Mouse (Mus musculus): ENCODE data around the gene Ulk4. TPM values are rescaled to one million over a fixed set of nuclear protein-coding genes. Genes with fewer than 3 reads are reported as not detected.

The Ulk4 gene
- polyA plus RNA-seq, 1 experiment from 2014 or later: 75.1 TPM

DNA sequence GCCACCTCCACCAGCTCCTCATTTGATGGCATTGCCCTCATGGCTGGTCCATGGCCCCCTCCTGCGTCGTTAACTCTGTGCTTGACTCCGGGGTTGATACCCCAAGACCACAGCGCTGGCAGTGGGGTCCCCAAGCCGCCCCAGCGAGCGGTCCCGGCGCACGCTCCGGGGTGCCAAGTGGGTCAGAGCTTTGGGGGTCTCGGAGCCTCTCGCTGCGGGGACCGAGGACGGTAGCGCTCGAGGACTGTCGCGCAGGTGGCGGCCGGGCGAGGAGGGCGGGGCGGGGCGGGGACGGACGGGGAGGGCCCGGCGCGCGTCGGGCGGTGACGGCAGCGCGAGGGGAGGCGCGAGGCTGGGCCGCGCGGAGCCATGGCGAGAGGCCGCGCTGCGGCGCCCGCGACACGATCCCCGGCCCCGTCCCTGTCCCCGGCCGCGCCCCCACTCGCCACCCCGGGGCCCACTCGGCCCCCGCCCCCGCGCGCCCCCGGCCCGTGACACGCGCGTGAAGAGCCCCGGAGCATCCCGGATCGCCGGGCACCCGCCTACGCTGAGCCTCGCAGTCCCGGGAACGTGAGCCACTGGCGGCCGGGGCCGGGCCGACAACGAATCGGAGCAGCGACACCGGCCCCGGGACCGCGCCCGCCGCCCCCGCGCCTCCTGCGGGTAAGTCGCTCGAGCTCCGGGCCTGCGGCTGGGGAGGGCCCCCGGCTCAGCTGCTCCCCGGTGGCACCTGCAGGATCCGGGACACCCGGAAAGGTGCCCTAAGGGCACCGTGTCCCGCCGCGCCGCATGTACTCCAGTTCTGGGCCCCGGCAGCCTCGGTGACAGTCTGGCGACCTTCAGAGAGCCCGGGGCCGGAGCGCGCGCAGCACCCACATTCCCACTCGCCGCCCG, 20.4 kb upstream of the Ulk4 start, which contains the start of gene Trak1:
TSS of gene Trak1 (plus strand) at position 332 of the 894 bp plus-strand sequence.
- DNase-seq (ENCODE audit: low spot score) (peak; percentile 73), ATAC-seq (replicated peaks; ENCODE audit: low FRiP score) (peak; percentile 89)
- peak within 1 kb of the TSS; percentile 38; the same call in 1 of the 2 replicates for H3K27ac ChIP-seq (ENCODE audit: low read depth, low read length)
- peak within 1 kb of the TSS; percentile 77 for H3K4me3 ChIP-seq (ENCODE audit: low read depth, low read length)
- peak within 1 kb of the TSS; percentile 90 for H3K9ac ChIP-seq (ENCODE audit: low read depth, low read length)
- H3K4me2 ChIP-seq: peak within 1 kb of the TSS; percentile 98
- WGBS: under 1% methylated on average over 108 of the region's 116 CpGs
- peaks cover 27% of the 10 kb centered on the region for H3K4me1 ChIP-seq (replicated peaks; ENCODE audit: control insufficient read depth, insufficient read depth, low read length)
- peaks cover 22% of the 10 kb centered on the region for H3K27me3 ChIP-seq (replicated peaks; ENCODE audit: control insufficient read depth, insufficient read depth, low read length)
- H3K9me3 ChIP-seq (ENCODE audit: control insufficient read depth, low read length): no peaks in the 10 kb centered on the region
- H3K36me3 ChIP-seq (ENCODE audit: control insufficient read depth, insufficient read depth, low read length): no peaks in the 10 kb centered on the region

DNA sequence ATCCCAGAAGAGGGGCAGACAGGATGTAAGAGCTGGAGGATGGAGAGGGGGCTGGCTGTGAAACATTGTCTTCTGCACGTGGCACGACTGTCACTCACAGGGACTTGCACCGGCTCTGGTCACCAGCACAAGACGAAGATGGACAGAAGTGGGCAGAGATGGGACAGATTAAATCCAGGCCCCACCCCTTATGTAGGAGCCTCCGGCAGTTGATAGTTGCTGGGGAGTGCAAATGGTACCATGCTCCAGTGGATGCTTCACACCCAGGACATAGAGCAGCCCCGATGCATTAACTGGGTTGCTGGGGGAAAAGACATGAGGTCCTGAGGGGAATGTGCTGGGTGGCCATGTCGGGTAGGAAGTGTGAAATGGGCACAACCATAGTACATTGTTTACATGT, 18.2 kb upstream of the Ulk4 start:
- H3K27ac ChIP-seq (ENCODE audit: low read depth, low read length): no peak overlapping the region
- 75% methylated on average over 7 of the region's 7 CpGs for WGBS
- no peaks in the 10 kb centered on the region for H3K9me3 ChIP-seq (ENCODE audit: control insufficient read depth, low read length)
- no peak for ATAC-seq (replicated peaks; ENCODE audit: low FRiP score)
- no peaks in the 10 kb centered on the region for H3K36me3 ChIP-seq (ENCODE audit: control insufficient read depth, insufficient read depth, low read length)
- no peak overlapping the region for H3K4me2 ChIP-seq
- DNase-seq (ENCODE audit: low spot score): no peak
- no peak overlapping the region for H3K4me3 ChIP-seq (ENCODE audit: low read depth, low read length)
- peaks cover 21% of the 10 kb centered on the region for H3K4me1 ChIP-seq (replicated peaks; ENCODE audit: control insufficient read depth, insufficient read depth, low read length)
- H3K9ac ChIP-seq (ENCODE audit: low read depth, low read length): no peak overlapping the region
- H3K27me3 ChIP-seq (replicated peaks; ENCODE audit: control insufficient read depth, insufficient read depth, low read length): peaks cover 22% of the 10 kb centered on the region

DNA sequence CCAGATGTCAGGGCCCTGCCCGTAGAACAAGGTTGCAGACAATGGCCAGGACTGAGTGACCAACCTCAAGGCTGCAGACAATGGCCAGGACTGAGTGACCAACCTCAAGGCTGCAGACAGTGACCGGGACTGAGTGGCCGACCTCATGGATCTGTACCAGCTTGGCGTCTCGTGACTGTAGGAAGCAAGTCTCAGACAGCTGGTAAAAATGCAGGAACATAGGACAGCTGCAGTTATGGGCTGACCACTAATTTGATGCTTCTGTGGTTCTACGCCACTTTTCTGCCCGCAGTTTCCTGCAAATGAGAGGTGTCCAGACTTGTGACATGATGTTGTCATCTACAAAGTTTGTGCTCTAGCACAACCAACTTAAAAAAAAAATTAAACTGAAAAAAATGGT, 16.2 kb upstream of the Ulk4 start:
- Histone ChIP-seq H3K27me3 (replicated peaks; ENCODE audit: control insufficient read depth, insufficient read depth, low read length) (peaks cover 22% of the 10 kb centered on the region), H3K9me3 (ENCODE audit: control insufficient read depth, low read length) (no peaks in the 10 kb centered on the region), H3K4me3 (ENCODE audit: low read depth, low read length) (no peak overlapping the region), H3K27ac (ENCODE audit: low read depth, low read length) (no peak overlapping the region), H3K36me3 (ENCODE audit: control insufficient read depth, insufficient read depth, low read length) (no peaks in the 10 kb centered on the region), H3K4me1 (replicated peaks; ENCODE audit: control insufficient read depth, insufficient read depth, low read length) (peaks cover 3% of the 10 kb centered on the region), H3K4me2 (no peak overlapping the region), H3K9ac (ENCODE audit: low read depth, low read length) (no peak overlapping the region)
- no peak for DNase-seq (ENCODE audit: low spot score)
- ATAC-seq (replicated peaks; ENCODE audit: low FRiP score): no peak
- WGBS: 78% methylated on average over 7 of the region's 7 CpGs

DNA sequence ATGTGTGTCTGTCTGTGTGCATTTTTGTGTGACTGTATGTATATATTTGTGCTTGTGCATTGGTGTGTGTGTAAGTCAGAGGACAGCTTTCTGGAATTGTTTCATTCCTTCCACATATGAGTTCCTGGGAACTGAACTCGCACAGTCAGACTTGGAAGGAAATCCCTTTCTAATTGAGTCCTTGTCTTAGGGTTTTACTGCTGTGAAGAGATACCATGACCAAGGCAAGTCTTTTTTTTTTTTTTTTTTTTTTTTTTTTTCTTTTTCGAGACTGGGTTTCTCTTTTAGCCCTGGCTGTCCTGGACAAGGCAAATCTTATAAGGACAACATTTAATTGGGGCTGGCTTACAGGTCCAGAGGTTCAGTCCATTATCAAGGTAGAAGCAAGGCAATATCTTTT, 14.3 kb upstream of the Ulk4 start:
- no peak for DNase-seq (ENCODE audit: low spot score)
- Histone ChIP-seq H3K4me2 (no peak overlapping the region), H3K4me1 (replicated peaks; ENCODE audit: control insufficient read depth, insufficient read depth, low read length) (peaks cover 5% of the 10 kb centered on the region), H3K9ac (ENCODE audit: low read depth, low read length) (no peak overlapping the region), H3K27ac (ENCODE audit: low read depth, low read length) (no peak overlapping the region), H3K27me3 (replicated peaks; ENCODE audit: control insufficient read depth, insufficient read depth, low read length) (peaks cover 15% of the 10 kb centered on the region), H3K4me3 (ENCODE audit: low read depth, low read length) (no peak overlapping the region), H3K9me3 (ENCODE audit: control insufficient read depth, low read length) (no peaks in the 10 kb centered on the region), H3K36me3 (ENCODE audit: control insufficient read depth, insufficient read depth, low read length) (no peaks in the 10 kb centered on the region)
- 84% methylated on average over 2 of the region's 2 CpGs for WGBS
- ATAC-seq (replicated peaks; ENCODE audit: low FRiP score): no peak

DNA sequence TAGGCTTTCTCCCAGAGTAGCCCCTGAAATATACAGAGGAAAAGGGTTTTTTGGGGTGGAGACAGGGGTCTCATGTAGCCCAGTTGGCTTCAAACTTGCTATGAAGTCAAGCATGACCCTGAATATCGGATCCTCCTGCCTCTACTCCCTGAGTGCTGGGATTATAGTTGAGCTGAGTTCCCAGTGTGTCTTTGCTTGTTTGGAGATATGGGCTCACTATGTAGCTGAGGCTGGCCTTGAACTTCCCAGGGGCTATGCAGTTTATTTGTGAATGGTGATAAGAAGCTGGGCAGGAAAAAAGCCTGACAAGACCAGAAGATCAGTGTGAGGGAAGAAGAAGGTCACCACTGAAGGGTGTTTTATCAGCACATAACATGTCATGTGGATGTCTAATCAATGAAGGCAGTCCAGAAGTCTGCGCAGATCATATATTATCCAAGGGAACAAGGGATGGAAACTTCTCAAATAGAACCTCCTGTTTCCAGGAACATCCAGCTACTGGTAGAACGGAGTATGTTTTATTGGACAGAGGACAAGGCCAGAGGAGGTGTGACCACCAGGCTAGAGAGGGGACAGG, 9.4 kb upstream of the Ulk4 start:
- peaks cover 5% of the 10 kb centered on the region; the same call in 1 of the 2 replicates for H3K9me3 ChIP-seq (ENCODE audit: control insufficient read depth, low read length)
- peaks cover 7% of the 10 kb centered on the region for H3K4me1 ChIP-seq (replicated peaks; ENCODE audit: control insufficient read depth, insufficient read depth, low read length)
- ATAC-seq (replicated peaks; ENCODE audit: low FRiP score) (peak; percentile 87), DNase-seq (ENCODE audit: low spot score) (no peak)
- peak overlapping the region; percentile 32 for H3K9ac ChIP-seq (ENCODE audit: low read depth, low read length)
- H3K36me3 ChIP-seq (ENCODE audit: control insufficient read depth, insufficient read depth, low read length): no peaks in the 10 kb centered on the region
- peak overlapping the region; percentile 78 for H3K27ac ChIP-seq (ENCODE audit: low read depth, low read length)
- peak overlapping the region; percentile 40 for H3K4me3 ChIP-seq (ENCODE audit: low read depth, low read length)
- 52% methylated on average over 3 of the region's 3 CpGs for WGBS
- H3K27me3 ChIP-seq (replicated peaks; ENCODE audit: control insufficient read depth, insufficient read depth, low read length): no peaks in the 10 kb centered on the region
- H3K4me2 ChIP-seq: peak overlapping the region; percentile 61

DNA sequence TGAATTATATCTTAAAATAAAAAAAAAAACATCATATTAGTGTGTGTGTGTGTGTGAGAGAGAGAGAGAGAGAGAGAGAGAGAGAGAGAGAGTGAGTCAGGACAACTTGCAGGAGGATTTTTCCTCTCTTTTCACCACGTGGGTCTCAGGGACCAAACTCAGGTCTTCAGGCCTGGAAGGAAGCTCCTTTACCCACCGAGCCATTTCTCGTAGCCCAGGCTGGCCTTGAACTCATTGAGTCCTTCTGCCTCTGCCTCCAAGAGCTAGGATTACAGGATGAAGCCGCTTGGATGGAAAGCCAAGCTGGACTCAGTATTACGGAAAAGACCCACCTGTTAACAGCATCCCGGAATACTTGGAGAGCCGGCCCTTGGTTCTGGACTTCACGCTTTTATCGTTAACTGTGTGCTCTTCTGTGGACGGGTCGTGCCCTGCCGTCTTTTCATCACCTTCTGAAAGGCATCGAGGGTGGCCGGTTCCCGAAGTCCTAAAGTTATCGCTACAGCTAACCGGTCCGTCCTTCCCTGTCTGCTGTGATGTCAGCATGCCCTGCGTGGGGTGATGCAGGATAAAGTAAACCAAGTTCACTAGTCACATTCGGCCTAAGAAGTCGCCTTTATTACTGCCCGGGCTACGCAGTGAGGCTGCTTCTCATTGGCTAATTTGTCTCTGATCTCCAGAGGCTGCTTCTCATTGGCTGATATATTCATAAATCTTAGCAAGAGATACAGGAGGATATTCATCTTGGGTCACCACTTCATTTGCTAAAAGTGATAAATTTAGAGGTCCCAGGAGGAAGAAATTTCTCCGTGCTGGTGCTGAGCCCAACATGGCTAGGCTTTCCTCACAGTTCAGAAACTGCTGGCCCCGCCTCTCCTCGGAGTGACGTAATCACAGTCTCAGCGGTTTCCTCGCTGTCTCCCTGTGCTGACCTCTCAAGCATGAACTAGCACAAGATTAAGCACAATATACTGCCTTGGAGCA, 8.6 kb upstream of the Ulk4 start:
- H3K9ac ChIP-seq (ENCODE audit: low read depth, low read length): peak overlapping the region; percentile 47
- peak overlapping the region; percentile 61 for H3K4me2 ChIP-seq
- ATAC-seq (replicated peaks; ENCODE audit: low FRiP score): peak; percentile 82
- no peaks in the 10 kb centered on the region for H3K36me3 ChIP-seq (ENCODE audit: control insufficient read depth, insufficient read depth, low read length)
- H3K9me3 ChIP-seq (ENCODE audit: control insufficient read depth, low read length): peaks cover 5% of the 10 kb centered on the region; the same call in 1 of the 2 replicates
- H3K27ac ChIP-seq (ENCODE audit: low read depth, low read length): peak overlapping the region; percentile 78
- peak overlapping the region; percentile 40 for H3K4me3 ChIP-seq (ENCODE audit: low read depth, low read length)
- H3K27me3 ChIP-seq (replicated peaks; ENCODE audit: control insufficient read depth, insufficient read depth, low read length): no peaks in the 10 kb centered on the region
- peak; percentile 63 for DNase-seq (ENCODE audit: low spot score)
- H3K4me1 ChIP-seq (replicated peaks; ENCODE audit: control insufficient read depth, insufficient read depth, low read length): peaks cover 7% of the 10 kb centered on the region
- 24% methylated on average over 29 of the region's 29 CpGs for WGBS

DNA sequence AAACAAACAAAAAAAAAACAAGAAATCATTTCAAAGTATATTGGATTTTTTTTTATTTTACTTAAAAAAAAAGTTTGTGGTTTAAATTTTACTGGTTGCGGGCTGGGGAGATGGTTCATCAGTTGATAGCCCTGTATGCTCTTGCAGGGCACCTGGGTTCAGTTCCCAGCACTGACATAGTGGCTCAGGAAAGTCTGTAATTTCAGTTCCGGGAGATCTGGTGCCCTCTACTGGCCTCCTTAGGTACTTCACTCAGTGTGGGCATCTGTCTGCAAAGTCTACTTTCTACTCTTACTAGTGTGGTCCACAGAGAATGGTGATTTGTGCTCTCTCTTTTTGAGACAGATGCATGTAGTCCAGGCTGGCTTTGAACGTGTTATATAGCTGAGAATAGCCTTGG, 7.4 kb upstream of the Ulk4 start:
- Histone ChIP-seq H3K27ac (ENCODE audit: low read depth, low read length) (no peak overlapping the region), H3K4me3 (ENCODE audit: low read depth, low read length) (no peak overlapping the region), H3K4me1 (replicated peaks; ENCODE audit: control insufficient read depth, insufficient read depth, low read length) (peaks cover 7% of the 10 kb centered on the region), H3K4me2 (no peak overlapping the region), H3K27me3 (replicated peaks; ENCODE audit: control insufficient read depth, insufficient read depth, low read length) (no peaks in the 10 kb centered on the region), H3K9ac (ENCODE audit: low read depth, low read length) (no peak overlapping the region), H3K36me3 (ENCODE audit: control insufficient read depth, insufficient read depth, low read length) (no peaks in the 10 kb centered on the region), H3K9me3 (ENCODE audit: control insufficient read depth, low read length) (peaks cover 5% of the 10 kb centered on the region; the same call in 1 of the 2 replicates)
- DNase-seq (ENCODE audit: low spot score) (no peak), ATAC-seq (replicated peaks; ENCODE audit: low FRiP score) (no peak)
- 86% methylated on average over 3 of the region's 3 CpGs for WGBS

DNA sequence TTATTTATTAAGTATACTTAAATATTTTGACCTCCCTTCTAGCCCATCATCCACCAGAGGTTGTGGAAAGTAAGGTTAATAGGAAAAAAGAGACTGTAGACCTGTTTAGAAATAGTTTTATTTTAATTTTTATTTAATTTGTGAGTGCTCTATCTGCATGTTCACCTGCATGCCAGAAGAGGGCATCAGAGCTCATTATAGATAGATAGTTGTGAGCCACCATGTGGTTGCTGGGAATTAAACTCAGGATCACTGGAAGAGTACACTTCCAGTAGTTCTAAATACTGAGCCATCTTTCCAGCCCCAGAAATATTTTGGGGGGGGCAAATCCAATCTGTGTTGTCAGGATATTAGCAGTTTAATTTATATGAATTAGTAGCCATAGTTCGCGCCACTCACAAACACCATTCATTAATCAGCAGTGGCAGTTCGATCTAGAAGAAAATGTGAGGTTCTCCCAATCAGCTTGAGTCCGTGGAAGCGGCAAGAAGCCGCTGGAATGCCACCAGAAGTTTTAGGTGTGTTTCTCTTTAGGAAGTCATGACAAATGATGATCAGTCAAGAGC, 6.7 kb upstream of the Ulk4 start:
- no peaks in the 10 kb centered on the region for H3K27me3 ChIP-seq (replicated peaks; ENCODE audit: control insufficient read depth, insufficient read depth, low read length)
- no peak for ATAC-seq (replicated peaks; ENCODE audit: low FRiP score)
- no peak for DNase-seq (ENCODE audit: low spot score)
- no peak overlapping the region for H3K4me2 ChIP-seq
- no peak overlapping the region for H3K4me3 ChIP-seq (ENCODE audit: low read depth, low read length)
- peaks cover 7% of the 10 kb centered on the region for H3K4me1 ChIP-seq (replicated peaks; ENCODE audit: control insufficient read depth, insufficient read depth, low read length)
- no peak overlapping the region for H3K9ac ChIP-seq (ENCODE audit: low read depth, low read length)
- no peak overlapping the region for H3K27ac ChIP-seq (ENCODE audit: low read depth, low read length)
- H3K36me3 ChIP-seq (ENCODE audit: control insufficient read depth, insufficient read depth, low read length): no peaks in the 10 kb centered on the region
- H3K9me3 ChIP-seq (ENCODE audit: control insufficient read depth, low read length): peaks cover 5% of the 10 kb centered on the region; the same call in 1 of the 2 replicates
- WGBS: 92% methylated on average over 6 of the region's 6 CpGs

Measured in liver, embryonic 11.5 days (tissue).